1 mouse cellular context compared by ENCODE assay signal in the genomic region with DNA sequence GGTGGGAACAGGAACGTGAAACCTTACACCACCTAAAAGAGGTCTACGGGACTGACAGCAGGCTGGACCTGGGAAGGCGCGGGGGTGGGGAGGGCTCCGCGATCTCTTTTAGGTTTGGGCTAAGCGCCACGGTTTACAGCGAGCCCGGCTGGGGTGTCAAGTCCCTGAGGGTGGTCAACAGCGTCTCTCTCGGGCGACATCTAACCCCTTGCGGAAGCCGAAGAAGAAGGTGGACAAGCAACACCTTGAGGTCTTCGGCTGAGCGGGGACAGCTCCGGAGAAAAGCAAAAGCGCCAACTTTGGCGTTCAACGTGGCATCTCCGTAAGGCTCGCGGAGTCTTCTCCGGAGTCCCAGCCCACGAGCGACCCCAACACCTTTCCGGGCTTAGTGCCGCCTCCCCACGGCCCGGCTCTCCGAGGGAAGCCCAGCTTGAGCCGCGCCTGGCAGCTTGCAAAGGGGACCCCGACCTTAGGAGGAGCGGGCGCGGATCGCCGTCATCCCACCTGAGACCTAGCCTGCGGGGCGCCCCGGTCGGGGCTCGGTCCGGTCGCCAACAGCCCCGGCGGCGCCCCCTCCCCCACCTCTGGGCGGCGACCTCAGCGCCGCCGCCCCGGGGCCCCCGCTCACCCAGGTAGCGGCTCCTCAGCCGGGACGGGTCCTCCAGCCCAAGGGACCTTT.
TF ChIP-seq lines count a peak whose summit lies in the region.

No protein-coding gene starts in this region.

TF ChIP-seq in CH12.LX, 34 proteins besides CTCF, POLR2A, EP300 and RAD21:
- no peak for TF ChIP-seq CHD1 (IDR thresholded peaks at IDR 0.05; ENCODE audit: low read depth, low read length)
- 0 out of 2 replicates have a peak, but pooled peaks have one; percentile 48 for TF ChIP-seq UBTF (IDR thresholded peaks at IDR 0.05; ENCODE audit: low read depth, low read length)
TF ChIP-seq in CH12.LX: peak in this region for 1.
